Mouse (Mus musculus) heart, adult 18-20 months (tissue): ENCODE results near the gene Slc1a7. TPM values are rescaled to one million over a fixed set of nuclear protein-coding genes. Genes with fewer than 3 reads are reported as not detected.

Source experiments
- DNase-seq, 2 experiments: peaks; one replicate each; pipeline ENCODE4 v3.0.0; 2021 to 2022; ENCODE audit warnings: mixed read lengths in 1 of 2
- long read RNA-seq, 2 experiments: library from polyadenylated mRNA; stranded (forward); transcript quantifications; one replicate each; pipeline ENCODE4 v2.0.0; 2021
- total RNA-seq, 2 experiments: library from RNA; stranded (reverse); gene quantifications; 2 replicates each; pipeline ENCODE4 v1.2.3; 2021

Gene Slc1a7
- under 1 TPM in 1 of 2 experiments, not detected in 1; 0.10 TPM for total RNA-seq
- long read RNA-seq, experiment 1, result 0 reads
- long read RNA-seq, experiment 2, partial matches to known transcripts, result 1 of 1 reads
- long read RNA-seq, experiment 2, other reads (novel, unspliced or antisense), result 0 of 1 reads

DNA sequence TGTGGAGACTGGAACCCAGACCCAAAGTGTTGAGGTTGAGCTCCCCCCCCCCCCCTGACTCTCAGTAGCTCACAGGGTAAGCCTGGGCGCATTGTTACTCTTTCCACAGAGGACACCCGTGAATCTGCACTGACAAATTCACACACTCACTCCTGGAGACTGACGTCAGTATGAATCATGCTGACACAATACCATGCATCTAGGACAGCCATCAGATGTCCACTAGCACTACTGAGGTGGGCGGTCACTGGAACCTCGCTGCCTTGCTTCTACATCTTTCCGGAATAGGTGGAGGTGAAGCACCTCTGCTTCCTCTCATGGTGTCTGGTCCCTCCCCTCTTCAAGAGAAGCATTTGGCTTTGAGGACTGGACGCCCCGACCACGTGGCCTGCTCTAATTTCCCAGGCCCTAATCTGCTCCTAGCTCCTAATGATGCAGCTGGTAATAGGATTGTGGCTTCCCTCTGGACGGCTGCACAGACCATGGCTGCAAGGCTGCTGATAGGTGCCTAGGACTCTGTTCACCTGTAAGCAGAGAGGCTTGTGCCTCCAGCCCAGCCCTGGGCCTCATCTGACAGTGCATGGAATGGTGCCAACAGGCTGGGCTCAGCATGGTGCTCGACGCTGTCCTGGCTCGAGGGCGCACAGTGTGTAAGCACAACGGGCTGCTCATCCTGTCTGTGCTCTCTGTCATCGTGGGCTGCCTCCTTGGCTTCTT lies at the start of gene Slc1a7:
TSS of gene Slc1a7 (plus strand) at position 367 of the 717 bp plus-strand sequence.
- DNase-seq, result no peak

DNA sequence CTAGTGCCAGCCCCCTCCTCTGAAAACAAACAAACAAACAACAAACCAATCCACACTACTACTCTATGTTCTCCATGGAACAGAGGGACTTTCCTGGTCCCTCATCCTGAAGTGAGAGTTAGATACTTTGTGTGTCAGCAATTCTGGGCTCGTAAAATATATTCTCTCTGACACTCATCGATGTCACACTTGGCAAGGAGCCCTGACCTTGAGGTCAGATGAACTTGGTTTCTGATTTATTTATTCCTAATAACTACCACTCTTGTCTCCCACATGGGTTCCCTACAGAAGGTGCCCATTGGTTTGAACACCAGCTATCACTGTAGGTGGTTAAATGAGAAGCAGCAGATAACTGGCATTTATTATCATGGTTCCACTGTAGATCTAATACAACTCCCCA lies 47.8 kb upstream of the Slc1a7 start:
- DNase-seq, result no peak

DNA sequence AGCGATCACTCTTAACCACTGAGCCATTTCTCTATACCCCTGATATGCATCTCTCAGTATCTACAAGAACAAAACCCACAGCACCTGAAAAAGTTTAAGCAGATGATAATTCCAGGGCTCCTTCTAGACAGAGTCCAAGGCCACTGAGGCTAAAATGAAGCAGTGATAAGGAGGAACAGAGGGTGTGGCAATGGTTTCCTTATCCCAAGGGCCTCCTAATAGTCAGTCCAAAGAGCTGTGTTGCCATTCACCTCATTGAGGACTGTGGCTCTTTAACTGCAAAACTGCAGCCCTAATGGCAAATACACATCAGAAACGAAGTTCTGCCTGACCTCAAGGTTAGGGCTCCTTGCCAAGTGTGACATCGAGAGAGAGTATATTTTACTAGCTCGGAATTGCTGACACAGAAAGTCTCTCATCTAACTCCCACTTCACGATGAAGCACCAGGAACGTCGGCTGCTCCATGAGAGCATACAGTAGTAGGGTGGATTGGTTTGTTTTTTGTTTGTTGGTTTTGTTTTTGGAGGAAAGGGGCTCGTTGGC lies 46.9 kb upstream of the Slc1a7 start:
- DNase-seq, result peak; percentile 58 to 64

DNA sequence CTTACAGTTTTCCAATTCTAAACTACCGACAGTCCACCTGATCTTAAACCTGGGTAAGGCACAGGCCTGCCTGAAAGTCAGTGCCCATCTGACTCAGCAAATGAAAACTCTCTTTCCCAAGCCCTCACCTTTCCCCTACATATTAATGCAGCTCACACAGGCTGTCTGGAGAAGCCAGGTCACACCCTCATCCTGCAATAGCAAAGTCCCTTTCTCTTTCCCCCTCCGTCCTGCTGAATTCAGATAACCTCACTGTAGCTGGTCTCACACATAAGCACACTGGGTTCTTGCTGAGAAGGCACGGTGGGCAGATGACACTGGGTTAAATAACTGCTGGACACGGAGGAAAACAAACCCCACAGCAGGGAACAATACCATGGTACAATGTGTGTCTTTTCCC lies 46.2 kb upstream of the Slc1a7 start:
- peak; percentile 68 to 79 for DNase-seq

DNA sequence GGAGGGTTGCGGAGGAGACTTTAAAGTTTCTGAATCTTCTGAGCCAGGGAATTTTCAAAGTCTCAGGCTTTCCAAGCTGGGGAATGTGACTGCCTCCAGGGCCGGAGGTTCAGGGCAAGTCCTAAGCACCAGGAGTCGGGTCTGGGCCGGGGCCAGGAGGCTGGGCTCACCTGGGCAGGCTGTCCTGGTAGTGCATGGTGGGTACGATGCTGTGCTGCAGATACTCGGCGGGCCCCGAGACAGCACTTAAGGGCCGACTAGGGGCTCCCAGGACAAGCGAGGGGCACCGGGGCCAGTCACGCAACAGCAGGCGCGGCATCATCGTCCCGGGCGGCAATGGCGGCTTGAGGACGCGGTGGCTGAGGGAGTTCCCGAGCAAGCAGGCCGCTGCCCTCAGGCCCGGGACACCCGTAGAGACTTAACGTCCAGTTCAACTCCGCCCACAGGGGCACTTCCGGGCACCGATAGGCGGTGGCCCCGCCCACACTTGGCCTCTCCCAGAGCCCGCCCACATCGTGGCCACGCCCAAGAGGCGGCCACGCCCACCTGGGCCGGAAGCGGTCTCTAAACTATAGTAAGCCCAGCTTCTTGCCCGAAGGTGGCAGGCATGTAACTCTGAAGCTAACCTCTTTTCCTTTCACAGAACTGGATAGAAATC lies 44.9 kb upstream of the Slc1a7 start, which contains the start of gene Cpt2:
TSS of gene Cpt2 (minus strand) at position 466 of the 658 bp plus-strand sequence.
- DNase-seq, result peak; percentile 96 to 97

DNA sequence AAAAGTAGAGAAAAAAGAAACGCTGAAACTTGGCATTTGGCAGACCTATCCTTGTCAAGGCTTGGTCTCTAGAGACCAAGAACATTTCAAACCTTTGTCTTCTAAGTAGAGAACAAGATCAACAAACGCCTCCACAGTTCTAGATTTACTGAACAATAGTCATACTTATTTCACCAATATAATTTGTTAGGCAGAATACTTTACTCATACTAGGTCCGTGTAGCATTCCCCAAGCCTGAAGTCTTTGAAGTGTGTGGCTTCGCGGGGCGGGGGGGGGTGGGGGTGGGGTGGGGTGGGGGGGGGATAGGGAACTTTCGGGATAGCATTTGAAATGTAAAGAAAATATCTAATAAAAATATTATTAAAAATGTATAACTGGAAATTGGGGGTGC lies 44.3 kb upstream of the Slc1a7 start:
- DNase-seq, result no peak

DNA sequence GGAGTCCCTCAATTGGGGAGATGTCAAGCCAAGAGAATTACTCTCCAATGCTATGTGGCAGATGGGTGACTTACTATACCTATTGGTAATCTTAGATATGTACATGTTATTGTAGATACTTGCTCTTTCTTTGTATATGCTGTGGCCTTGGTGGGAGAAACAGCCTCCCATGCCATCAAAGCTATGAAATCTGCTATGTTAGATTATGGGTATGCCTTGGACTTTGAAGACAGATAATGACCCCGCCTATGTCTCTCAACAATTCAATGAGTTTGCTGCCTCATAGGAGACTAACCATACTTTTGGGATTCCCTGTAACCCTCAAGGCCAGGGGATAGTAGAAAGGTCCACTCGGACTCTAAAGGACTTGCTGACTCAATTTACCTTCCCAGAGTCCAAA lies 39.9 kb upstream of the Slc1a7 start:
- no peak for DNase-seq

DNA sequence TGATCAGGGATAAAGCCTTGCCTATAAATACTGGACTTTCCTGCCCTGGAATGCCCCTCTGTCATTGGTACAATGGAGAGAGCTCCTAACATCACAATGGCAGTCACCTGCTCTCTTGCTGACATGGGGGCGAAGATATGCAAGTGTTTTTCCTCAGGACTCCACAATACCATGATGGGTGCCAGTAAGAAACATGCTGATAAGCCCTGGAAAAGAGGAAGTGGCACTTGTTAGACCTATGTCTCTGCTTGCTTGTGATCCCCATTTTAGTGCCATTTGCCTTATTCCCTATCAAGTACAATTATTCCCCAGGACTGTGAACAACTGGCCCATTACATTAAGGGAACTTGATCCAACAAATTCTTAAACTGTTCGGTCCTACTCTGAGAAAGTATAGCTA lies 39.4 kb upstream of the Slc1a7 start:
- DNase-seq, result no peak

DNA sequence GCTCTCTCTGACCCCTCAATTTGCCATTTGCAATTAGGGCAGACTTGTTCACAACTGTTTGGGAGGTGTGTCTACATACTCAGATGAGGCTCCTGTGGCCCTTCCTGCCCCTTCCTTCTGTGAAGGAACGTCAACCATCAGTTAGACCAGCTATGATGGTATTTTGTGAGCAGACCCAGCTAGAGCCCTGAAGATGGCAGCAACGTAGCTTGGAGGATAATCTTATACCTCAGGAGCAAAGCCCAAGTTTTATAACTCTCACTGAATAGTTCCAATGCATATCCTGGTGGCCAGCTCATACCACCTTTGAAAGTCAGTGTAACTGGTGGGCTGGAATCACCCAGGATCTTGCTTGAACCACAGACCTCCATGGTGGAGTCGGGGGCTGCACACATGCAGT lies 36.7 kb upstream of the Slc1a7 start:
- no peak for DNase-seq

DNA sequence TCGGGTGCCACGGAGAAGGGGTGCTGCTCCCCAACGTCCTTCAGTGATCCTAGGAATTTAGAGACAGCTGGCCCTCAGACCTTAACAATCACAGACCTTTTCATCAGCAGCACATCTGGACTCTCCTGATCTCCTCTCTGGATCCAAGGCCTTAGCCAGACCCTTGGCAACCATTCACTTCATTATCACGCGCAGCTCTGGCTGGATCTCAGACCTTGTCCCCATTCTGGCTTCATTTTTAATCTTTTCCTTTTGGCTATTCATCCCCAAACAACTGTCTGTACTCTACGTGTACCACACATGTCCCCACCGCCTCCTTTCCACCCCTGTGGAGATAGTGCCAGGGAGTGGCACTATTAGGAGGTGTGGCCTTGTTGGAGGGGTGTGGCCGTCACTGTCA lies 34.9 kb upstream of the Slc1a7 start:
- peak in 1 of 2 experiments; percentile 41 for DNase-seq

DNA sequence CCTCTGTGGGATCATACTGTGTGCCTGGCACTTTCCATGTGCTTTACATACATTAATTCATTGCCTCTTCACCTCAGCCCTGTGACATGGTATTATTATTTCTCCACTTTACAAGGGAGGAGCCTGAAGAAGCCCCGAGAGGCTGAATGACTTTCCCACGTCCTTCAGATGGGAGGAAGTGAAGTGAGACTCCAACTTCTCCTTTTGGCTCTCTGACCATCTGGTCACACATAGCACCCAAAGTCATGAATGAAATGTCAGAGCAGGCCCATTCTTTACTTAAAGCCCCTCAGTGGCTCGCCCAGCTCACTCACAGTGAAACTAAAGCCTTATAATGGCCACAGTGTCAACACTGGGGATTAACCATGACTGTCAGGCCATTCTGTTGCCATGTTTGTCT lies 32.9 kb upstream of the Slc1a7 start:
- no peak for DNase-seq

DNA sequence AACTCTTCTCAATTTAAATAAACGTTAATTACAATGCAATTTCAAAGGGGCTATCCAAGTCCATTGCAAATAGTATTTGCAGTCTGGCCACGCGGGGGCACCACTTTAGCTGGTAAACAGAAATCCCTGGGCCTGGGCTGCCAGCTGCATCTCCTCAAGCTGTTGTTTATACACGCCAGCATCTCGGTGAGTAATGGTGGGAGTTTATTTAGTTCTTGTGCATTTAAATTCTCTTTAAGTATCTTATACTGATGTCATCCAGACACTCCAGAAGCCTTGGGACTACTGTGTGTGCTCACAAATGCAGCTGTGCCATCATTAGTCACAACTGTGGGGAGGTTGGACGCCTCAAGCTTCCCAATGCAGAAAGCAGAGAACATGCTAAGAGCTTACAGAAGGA lies 30.8 kb upstream of the Slc1a7 start:
- DNase-seq, result peak; percentile 73 to 81

DNA sequence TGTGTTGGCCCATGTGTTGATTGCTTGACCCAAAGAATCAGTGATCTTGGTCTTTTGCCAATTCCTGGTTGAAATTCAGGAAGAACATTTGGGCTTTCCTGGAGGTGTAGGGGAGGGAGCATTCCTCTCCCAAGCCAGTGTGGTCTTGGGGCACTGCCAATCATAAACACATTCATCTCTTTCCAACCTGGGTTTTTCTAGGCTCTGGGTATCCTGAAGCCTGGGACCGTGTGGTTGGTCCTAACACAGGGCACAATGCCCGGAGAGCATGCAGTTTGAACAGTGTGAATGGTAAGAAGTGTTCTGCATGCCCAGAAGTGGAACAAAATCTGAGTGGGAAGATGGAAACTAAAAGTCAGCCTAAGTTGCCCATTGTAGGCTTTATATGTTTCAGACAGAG lies 30.0 kb upstream of the Slc1a7 start:
- DNase-seq, result no peak

DNA sequence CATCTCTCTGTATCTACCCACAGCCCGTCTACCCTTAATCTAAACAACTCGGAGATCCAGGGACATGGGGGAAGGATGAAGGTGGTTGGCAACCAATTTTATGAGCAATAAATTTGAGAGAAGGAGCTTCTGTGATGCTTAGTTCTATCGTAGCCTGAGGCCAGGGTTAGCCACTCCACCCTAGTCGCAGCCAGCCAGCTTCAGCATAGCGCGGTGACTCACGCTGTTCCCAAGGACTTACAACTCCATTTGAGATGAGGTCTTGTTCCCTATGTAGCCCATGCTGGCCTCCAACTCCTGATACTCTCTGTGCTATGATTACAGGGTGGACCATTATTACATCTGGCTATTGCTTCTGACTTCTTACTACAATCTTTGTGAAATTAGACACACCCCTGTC lies 25.4 kb upstream of the Slc1a7 start:
- no peak for DNase-seq

DNA sequence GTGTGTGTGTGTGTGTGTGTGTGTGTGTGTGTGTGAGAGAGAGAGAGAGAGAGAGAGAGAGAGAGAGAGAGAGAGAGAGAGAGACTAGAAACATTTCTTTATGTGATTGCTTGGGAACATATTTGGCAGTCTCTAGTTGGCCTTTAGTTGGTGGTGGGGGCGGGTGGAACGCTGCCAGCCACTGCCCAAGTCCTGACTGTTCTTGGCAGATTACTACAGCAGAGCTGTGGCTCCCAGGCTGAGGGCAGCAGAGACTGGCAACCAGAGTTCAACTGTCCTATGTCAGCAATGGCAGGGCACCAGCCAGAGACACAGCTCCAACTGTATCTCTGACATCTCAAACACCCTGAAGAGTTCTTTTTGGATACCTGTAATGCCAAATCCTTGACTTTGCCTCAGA lies 24.0 kb upstream of the Slc1a7 start:
- DNase-seq, result peak in 1 of 2 experiments; percentile 47

DNA sequence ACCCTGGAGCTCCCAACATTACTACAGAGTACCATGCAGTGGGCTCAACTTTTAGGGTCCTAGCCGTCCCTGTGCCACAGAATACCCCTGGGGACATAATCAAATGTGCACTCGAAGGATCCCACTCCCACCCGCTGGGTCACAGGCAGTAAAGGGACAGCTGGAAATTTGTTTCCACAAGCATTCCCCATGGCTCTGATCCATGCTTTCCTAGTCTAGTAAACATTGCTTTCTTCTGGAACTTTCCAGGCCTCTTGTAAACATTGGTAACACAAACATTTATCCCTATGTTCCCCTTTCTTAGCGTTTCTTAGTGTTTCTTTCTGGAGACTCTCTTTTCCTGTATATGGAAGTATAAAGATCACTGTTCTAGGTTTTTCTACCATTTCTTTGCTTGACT lies 18.2 kb upstream of the Slc1a7 start:
- no peak for DNase-seq

DNA sequence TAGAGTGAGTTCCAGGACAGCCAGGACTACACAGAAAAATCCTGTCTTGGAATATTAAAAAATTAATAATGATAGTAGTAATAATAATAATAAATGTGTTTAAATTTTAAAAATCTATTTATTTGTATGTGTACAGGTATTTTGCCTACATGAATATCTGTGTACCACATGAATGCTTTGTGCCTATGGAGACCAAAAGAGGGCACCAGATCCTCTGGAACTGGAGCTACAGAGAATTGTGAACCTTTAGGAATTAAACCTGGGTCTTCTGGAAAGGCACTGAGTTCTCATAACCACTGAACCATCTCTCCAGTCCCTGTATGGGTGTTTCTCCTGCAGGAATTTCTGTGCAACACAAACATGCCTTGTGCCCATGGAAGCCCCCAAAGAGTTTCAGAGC lies 15.3 kb upstream of the Slc1a7 start:
- peak in 1 of 2 experiments; percentile 42 for DNase-seq

DNA sequence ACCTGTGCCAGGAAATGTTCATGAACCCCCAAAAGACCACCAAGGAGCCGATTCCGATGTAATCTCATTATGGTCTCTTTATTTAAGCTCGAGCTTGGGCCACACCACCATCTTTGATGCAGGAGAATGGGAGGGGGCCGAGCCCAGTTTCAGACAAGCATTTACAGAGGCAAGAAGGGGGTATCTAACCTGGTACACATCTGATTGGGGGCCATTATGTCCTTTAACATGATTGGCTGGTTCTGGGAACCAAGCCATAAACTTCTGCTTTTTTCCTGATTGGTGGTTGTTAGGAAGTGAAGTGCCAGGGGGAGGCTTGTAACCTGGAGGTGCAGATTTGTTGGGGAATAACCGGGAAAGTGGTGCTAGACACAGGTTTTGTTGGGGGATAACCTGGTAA lies 12.4 kb upstream of the Slc1a7 start:
- DNase-seq, result no peak

DNA sequence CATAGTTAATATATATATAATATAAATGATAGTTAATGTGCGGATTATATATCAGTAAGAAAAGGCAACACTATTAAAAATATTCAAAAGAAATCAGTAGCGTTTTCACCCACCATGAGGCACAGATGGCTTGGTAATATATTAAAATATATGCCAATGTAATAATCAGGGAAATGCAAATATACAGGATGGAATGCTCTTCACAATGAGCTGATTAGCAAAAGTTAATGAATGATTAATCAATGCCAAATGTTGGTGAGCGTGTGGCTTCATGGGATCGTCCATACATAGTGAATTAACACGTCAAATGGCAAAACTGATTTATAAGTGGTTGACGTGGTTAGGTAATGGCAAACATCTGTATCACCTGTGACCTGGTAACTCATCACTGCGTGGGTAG lies 9.6 kb upstream of the Slc1a7 start:
- DNase-seq, result no peak

DNA sequence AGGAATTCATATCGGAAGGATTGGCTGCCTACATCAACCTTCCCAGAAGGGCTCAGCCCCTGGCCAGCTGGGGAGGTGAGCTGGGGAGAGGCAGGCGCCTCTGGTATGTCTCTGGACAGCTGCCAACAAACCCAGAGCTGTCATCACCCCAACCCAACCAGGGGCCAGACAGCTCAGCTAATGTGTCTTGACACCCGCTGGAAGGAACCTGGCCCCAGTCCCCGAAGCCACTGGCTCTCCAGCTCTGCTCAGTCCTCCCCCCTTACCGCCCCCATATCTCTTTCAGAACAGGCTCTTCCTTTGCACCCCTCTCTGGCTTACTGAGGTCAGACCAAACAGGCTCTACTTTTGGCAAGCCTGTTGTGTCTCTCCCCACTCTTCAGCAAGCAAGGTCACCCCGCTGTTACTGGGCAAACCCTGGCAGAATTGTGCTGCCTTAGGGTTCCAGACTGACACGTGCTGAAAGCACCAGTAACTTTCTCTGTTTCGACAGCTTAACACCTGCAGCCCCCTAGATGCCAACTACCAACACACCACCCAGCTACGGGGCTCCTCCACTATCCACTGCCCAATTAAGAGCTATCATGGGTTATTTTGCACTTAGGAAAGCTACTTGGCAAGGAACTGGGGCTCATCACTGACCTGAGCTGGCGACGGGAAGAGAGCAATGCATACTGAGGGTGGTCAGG lies 5.9 kb upstream of the Slc1a7 start:
- DNase-seq, result peak; percentile 86 to 93

DNA sequence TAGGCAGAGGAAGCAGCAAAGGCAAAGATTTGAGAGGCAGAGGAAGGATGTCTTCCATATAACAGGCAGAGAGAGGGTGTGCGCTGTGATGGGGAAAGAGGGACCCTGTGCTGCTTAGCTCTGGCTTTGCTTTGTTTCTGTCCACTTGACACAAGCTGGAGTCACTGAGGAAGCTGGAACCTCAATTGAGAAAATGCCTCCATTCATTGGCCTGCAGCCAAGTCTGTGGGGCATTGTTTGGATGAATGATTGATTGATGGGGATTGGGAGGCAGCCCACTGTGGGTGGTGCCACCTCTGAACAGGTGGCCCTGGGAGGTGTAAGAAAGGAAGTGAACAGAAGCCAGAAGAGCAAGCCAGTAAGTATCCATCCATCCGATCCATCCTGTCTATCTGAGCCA lies 5.3 kb upstream of the Slc1a7 start:
- no peak for DNase-seq

DNA sequence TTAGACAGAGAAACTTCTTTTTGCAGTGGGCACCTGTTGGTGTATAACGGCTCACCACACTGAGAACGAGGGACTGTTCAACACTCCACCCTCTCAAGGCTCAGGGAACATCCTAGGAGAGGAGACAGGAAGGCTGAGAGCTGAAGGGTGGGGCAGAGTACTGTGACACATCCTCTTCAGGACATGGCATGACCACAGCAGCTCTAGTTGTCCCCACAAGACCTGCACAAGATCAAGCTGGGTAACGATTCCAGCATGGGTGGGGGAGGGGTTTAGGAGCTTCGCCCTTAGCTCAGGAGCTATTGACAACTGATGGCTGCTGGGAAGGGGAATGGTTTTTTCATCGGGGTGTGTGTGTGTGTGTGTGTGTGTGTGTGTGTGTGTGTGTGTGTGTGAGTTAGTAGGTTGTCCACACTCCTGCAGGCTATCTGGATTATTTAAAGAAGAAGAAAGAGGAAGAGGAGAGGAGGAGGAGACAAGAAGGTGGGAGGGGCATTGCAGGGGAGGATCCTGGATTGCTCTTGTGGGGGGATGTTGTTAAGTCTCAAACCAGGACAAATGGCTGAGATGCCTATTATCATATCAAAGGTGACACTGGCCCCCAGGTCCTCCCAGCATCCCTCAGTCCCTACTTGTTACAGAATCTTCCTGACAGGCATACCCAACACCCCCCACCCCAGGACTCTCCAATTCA lies 1.6 kb upstream of the Slc1a7 start:
- DNase-seq, result no peak
